Mouse (Mus musculus): Measurements from ENCODE around the gene Fgfr2.

DNA sequence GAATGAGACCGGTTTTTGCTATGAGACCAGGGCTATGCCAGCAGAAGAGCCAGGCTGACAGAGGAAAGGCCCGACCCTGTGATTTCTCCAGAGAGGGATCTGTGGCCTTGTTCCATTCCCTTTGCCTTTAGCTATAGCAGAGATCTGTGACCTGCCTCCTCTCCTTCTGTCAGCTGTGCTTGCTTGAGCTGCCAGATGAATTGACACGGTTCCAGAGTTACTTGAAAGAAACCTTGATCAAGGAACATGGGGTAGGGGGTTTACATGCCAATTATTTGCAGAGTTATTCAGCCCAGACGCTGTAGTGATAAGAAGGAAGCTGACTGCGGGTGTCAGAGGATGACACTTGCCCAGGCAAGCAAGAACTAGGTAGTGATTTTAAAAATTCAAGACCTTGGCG lies 2525.6 kb downstream of the Fgfr2 start:
- TF ChIP-seq CTCF (conservative IDR thresholded peaks at IDR 0.05; ENCODE audit: insufficient read depth, insufficient read length, low read depth, low read length) (no peak), POLR2A (IDR thresholded peaks at IDR 0.05; ENCODE audit: low read depth, low read length) (no peak)

Data from kidney, adult 2 months (tissue).